Mouse (Mus musculus): ENCODE data around the gene Gimap3. TPM values are rescaled to one million over a fixed set of nuclear protein-coding genes. Genes with fewer than 3 reads are reported as not detected.

Gene Gimap3
- polyA plus RNA-seq, 1 experiment: 150 TPM

- peak; percentile 74 to 83 for DNase-seq (ENCODE audit: low read depth in 1 of 2, low spot score in 2 of 2)
- peaks cover 20% of the 10 kb centered on the region for H3K36me3 ChIP-seq (ENCODE audit: control insufficient read depth, insufficient read depth, low read length)
- H3K4me3 ChIP-seq (ENCODE audit: extremely low read depth, insufficient read depth, insufficient read length): peak within 1 kb of the TSS; percentile 72
- peaks cover 27% of the 10 kb centered on the region for H3K4me1 ChIP-seq (ENCODE audit: control insufficient read depth, insufficient read depth, insufficient read length)
- WGBS: 4% methylated on average over 16 of the region's 16 CpGs
- TF ChIP-seq CTCF (IDR thresholded peaks at IDR 0.05; ENCODE audit: extremely low read depth, insufficient read depth, insufficient read length, insufficient replicate concordance) (0 out of 2 replicates have a peak, but pooled peaks have one; percentile 6), POLR2A (IDR thresholded peaks at IDR 0.05; ENCODE audit: low read depth, low read length) (peak; percentile 68)
- H3K27ac ChIP-seq (ENCODE audit: insufficient read depth, low read length): peak within 1 kb of the TSS; percentile 98
- H3K27me3 ChIP-seq (ENCODE audit: control insufficient read depth, insufficient read depth, low read length): no peaks in the 10 kb centered on the region
These were observed 24.4 kb downstream of the Gimap3 start, which contains the start of gene Gimap5 for GRCm38 (mm10) chr6:48745959-48746889. TSS of gene Gimap5 (plus strand) at chr6:48746197.

GRCm38 (mm10) chr6:48745490-48745889 is 25.2 kb downstream of the Gimap3 start:
- no peaks in the 10 kb centered on the region for H3K27me3 ChIP-seq (ENCODE audit: control insufficient read depth, insufficient read depth, low read length)
- peaks cover 27% of the 10 kb centered on the region for H3K4me1 ChIP-seq (ENCODE audit: control insufficient read depth, insufficient read depth, insufficient read length)
- H3K27ac ChIP-seq (ENCODE audit: insufficient read depth, low read length): peak overlapping the region; percentile 98
- 8% methylated on average over 2 of the region's 2 CpGs for WGBS
- H3K36me3 ChIP-seq (ENCODE audit: control insufficient read depth, insufficient read depth, low read length): peaks cover 21% of the 10 kb centered on the region
- peak overlapping the region; percentile 72 for H3K4me3 ChIP-seq (ENCODE audit: extremely low read depth, insufficient read depth, insufficient read length)
- DNase-seq (ENCODE audit: low read depth in 1 of 2, low spot score in 2 of 2): no peak
- TF ChIP-seq CTCF (IDR thresholded peaks at IDR 0.05; ENCODE audit: extremely low read depth, insufficient read depth, insufficient read length, insufficient replicate concordance) (no peak), POLR2A (IDR thresholded peaks at IDR 0.05; ENCODE audit: low read depth, low read length) (no peak)

GRCm38 (mm10) chr6:48742422-48743351 is 28.0 kb downstream of the Gimap3 start:
- 83% methylated on average over 52 of the region's 52 CpGs for WGBS
- no peak for TF ChIP-seq CTCF (IDR thresholded peaks at IDR 0.05; ENCODE audit: extremely low read depth, insufficient read depth, insufficient read length, insufficient replicate concordance)
- TF ChIP-seq POLR2A (IDR thresholded peaks at IDR 0.05; ENCODE audit: low read depth, low read length): no peak
- DNase-seq (ENCODE audit: low read depth in 1 of 2, low spot score in 2 of 2): no peak
- Histone ChIP-seq H3K27me3 (ENCODE audit: control insufficient read depth, insufficient read depth, low read length) (no peaks in the 10 kb centered on the region), H3K36me3 (ENCODE audit: control insufficient read depth, insufficient read depth, low read length) (peaks cover 22% of the 10 kb centered on the region), H3K4me1 (ENCODE audit: control insufficient read depth, insufficient read depth, insufficient read length) (peaks cover 26% of the 10 kb centered on the region), H3K4me3 (ENCODE audit: extremely low read depth, insufficient read depth, insufficient read length) (no peak overlapping the region), H3K27ac (ENCODE audit: insufficient read depth, low read length) (peak overlapping the region; percentile 97)

- 39% methylated on average over 9 of the region's 9 CpGs for WGBS
- Histone ChIP-seq H3K4me1 (ENCODE audit: control insufficient read depth, insufficient read depth, insufficient read length) (peaks cover 29% of the 10 kb centered on the region), H3K4me3 (ENCODE audit: extremely low read depth, insufficient read depth, insufficient read length) (peak overlapping the region; percentile 66), H3K27me3 (ENCODE audit: control insufficient read depth, insufficient read depth, low read length) (no peaks in the 10 kb centered on the region), H3K27ac (ENCODE audit: insufficient read depth, low read length) (peak overlapping the region; percentile 97), H3K36me3 (ENCODE audit: control insufficient read depth, insufficient read depth, low read length) (peaks cover 22% of the 10 kb centered on the region)
- TF ChIP-seq POLR2A (IDR thresholded peaks at IDR 0.05; ENCODE audit: low read depth, low read length) (no peak), CTCF (IDR thresholded peaks at IDR 0.05; ENCODE audit: extremely low read depth, insufficient read depth, insufficient read length, insufficient replicate concordance) (no peak)
- DNase-seq (ENCODE audit: low read depth in 1 of 2, low spot score in 2 of 2): no peak
These were observed 28.9 kb downstream of the Gimap3 start for GRCm38 (mm10) chr6:48741711-48742206.

- H3K4me3 ChIP-seq (ENCODE audit: extremely low read depth, insufficient read depth, insufficient read length): peak overlapping the region; percentile 66
- peak in 1 of 2 experiments; percentile 40 for DNase-seq (ENCODE audit: low read depth in 1 of 2, low spot score in 2 of 2)
These were observed 29.4 kb downstream of the Gimap3 start for GRCm38 (mm10) chr6:48741273-48741672.

GRCm38 (mm10) chr6:48740501-48741169 is 30.0 kb downstream of the Gimap3 start:
- H3K27ac ChIP-seq (ENCODE audit: insufficient read depth, low read length): peak overlapping the region; percentile 97
- 18% methylated on average over 3 of the region's 3 CpGs for WGBS
- H3K27me3 ChIP-seq (ENCODE audit: control insufficient read depth, insufficient read depth, low read length): no peaks in the 10 kb centered on the region
- peaks cover 22% of the 10 kb centered on the region for H3K36me3 ChIP-seq (ENCODE audit: control insufficient read depth, insufficient read depth, low read length)
- H3K4me3 ChIP-seq (ENCODE audit: extremely low read depth, insufficient read depth, insufficient read length): peak overlapping the region; percentile 66
- no peak for DNase-seq (ENCODE audit: low read depth in 1 of 2, low spot score in 2 of 2)
- peaks cover 35% of the 10 kb centered on the region for H3K4me1 ChIP-seq (ENCODE audit: control insufficient read depth, insufficient read depth, insufficient read length)
- TF ChIP-seq POLR2A (IDR thresholded peaks at IDR 0.05; ENCODE audit: low read depth, low read length) (no peak; the same call in 1 of the 2 replicates), CTCF (IDR thresholded peaks at IDR 0.05; ENCODE audit: extremely low read depth, insufficient read depth, insufficient read length, insufficient replicate concordance) (no peak)

More at GRCm38 (mm10) chr6:48741273-48741672, 29.4 kb downstream of the Gimap3 start:
- no peak for TF ChIP-seq CTCF (IDR thresholded peaks at IDR 0.05; ENCODE audit: extremely low read depth, insufficient read depth, insufficient read length, insufficient replicate concordance)
- TF ChIP-seq POLR2A (IDR thresholded peaks at IDR 0.05; ENCODE audit: low read depth, low read length): peak; percentile 38; the same call in 1 of the 2 replicates
- Histone ChIP-seq H3K27ac (ENCODE audit: insufficient read depth, low read length) (peak overlapping the region; percentile 97), H3K36me3 (ENCODE audit: control insufficient read depth, insufficient read depth, low read length) (peaks cover 22% of the 10 kb centered on the region), H3K4me1 (ENCODE audit: control insufficient read depth, insufficient read depth, insufficient read length) (peaks cover 31% of the 10 kb centered on the region), H3K27me3 (ENCODE audit: control insufficient read depth, insufficient read depth, low read length) (no peaks in the 10 kb centered on the region)
- 12% methylated on average over 3 of the region's 3 CpGs for WGBS
